Mouse (Mus musculus) forelimb bud, embryonic 11.5 days (tissue): ENCODE results near the gene Plekhb2.
A peak's percentile ranks its signal among the peaks of the same experiment; 100 is the strongest.

Experiments
- DNase-seq: peaks from one replicate; pipeline ENCODE4 v3.0.0-alpha.2; 2012; ENCODE audit warnings: low read depth, low spot score

Gene Plekhb2

GRCm38 (mm10) chr1:34849745-34850342 is at the start of gene Plekhb2:
TSS of gene Plekhb2 (plus strand) at chr1:34849976.
- peak; percentile 85 for DNase-seq

GRCm38 (mm10) chr1:34801616-34802289 is 48.0 kb upstream of the Plekhb2 start:
- peak; percentile 43 for DNase-seq

GRCm38 (mm10) chr1:34802290-34802642 is 47.5 kb upstream of the Plekhb2 start:
- no peak for DNase-seq

- no peak for DNase-seq
These were observed 44.9 kb upstream of the Plekhb2 start for GRCm38 (mm10) chr1:34804863-34805262.

GRCm38 (mm10) chr1:34805931-34806520 is 43.8 kb upstream of the Plekhb2 start:
- no peak for DNase-seq

GRCm38 (mm10) chr1:34808445-34808844 is 41.3 kb upstream of the Plekhb2 start:
- DNase-seq: no peak

- no peak for DNase-seq
These were observed 39.5 kb upstream of the Plekhb2 start for GRCm38 (mm10) chr1:34810293-34810692.

- DNase-seq: no peak
These were observed 38.7 kb upstream of the Plekhb2 start for GRCm38 (mm10) chr1:34811035-34811434.

- no peak for DNase-seq
These were observed 38.2 kb upstream of the Plekhb2 start for GRCm38 (mm10) chr1:34811581-34811980.

- no peak for DNase-seq
These were observed 37.1 kb upstream of the Plekhb2 start for GRCm38 (mm10) chr1:34812407-34813247.

GRCm38 (mm10) chr1:34815843-34816242 is 33.9 kb upstream of the Plekhb2 start:
- DNase-seq: no peak

- DNase-seq: no peak
These were observed 30.4 kb upstream of the Plekhb2 start for GRCm38 (mm10) chr1:34819225-34819910.

- no peak for DNase-seq
These were observed 28.4 kb upstream of the Plekhb2 start for GRCm38 (mm10) chr1:34821411-34821810.

- DNase-seq: no peak
These were observed 27.8 kb upstream of the Plekhb2 start for GRCm38 (mm10) chr1:34822003-34822402.

GRCm38 (mm10) chr1:34822746-34823145 is 27.0 kb upstream of the Plekhb2 start:
- DNase-seq: no peak

- DNase-seq: no peak
These were observed 26.4 kb upstream of the Plekhb2 start for GRCm38 (mm10) chr1:34823353-34823752.

- DNase-seq: no peak
These were observed 25.6 kb upstream of the Plekhb2 start for GRCm38 (mm10) chr1:34824208-34824607.

- no peak for DNase-seq
These were observed 23.9 kb upstream of the Plekhb2 start for GRCm38 (mm10) chr1:34825909-34826308.

- no peak for DNase-seq
These were observed 21.9 kb upstream of the Plekhb2 start for GRCm38 (mm10) chr1:34827900-34828299.

- DNase-seq: no peak
These were observed 21.1 kb upstream of the Plekhb2 start for GRCm38 (mm10) chr1:34828528-34829294.

GRCm38 (mm10) chr1:34830934-34831333 is 18.8 kb upstream of the Plekhb2 start:
- no peak for DNase-seq
